Mouse (Mus musculus) cerebellum, adult 11 months (tissue): ENCODE measurements around the gene 3110082J24Rik.

Experiments
- DNase-seq: peaks from one replicate; pipeline ENCODE4 v3.0.0; 2022

The 3110082J24Rik gene

GRCm38 (mm10) chr5:30114761-30115140 lies 8.9 kb upstream of the 3110082J24Rik start:
- DNase-seq = no peak

GRCm38 (mm10) chr5:30113881-30114760 lies 8.2 kb upstream of the 3110082J24Rik start:
- DNase-seq = peak; percentile 32

GRCm38 (mm10) chr5:30112533-30113068 lies 6.7 kb upstream of the 3110082J24Rik start:
- DNase-seq = no peak

- no peak for DNase-seq
Measured at GRCm38 (mm10) chr5:30111771-30112170, 5.9 kb upstream of the 3110082J24Rik start.

- no peak for DNase-seq
Measured at GRCm38 (mm10) chr5:30111126-30111525, 5.2 kb upstream of the 3110082J24Rik start.

- no peak for DNase-seq
Measured at GRCm38 (mm10) chr5:30110371-30111060, 4.6 kb upstream of the 3110082J24Rik start.

DNA sequence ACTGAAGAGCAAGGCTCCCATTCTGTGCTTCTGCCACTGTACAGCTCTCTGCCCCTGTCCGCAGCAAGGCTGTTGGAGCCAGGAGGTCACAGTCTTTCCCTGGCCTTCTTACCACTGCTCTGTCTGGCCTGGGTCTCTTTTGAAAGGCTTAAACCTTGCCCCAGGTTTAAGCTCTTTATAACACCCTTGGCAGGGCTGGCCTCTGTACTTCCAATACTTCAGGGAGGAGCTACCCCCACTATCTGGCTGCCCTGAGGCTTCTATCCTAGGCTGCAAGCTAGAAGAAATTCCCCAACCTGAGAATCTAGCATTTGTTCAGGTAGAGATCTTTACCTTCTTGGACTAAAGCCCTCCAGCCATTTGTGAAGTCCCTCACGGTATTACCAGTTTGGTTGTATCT lies 4.0 kb upstream of the 3110082J24Rik start:
- no peak for DNase-seq

GRCm38 (mm10) chr5:30108233-30108632 lies 2.3 kb upstream of the 3110082J24Rik start:
- no peak for DNase-seq

DNA sequence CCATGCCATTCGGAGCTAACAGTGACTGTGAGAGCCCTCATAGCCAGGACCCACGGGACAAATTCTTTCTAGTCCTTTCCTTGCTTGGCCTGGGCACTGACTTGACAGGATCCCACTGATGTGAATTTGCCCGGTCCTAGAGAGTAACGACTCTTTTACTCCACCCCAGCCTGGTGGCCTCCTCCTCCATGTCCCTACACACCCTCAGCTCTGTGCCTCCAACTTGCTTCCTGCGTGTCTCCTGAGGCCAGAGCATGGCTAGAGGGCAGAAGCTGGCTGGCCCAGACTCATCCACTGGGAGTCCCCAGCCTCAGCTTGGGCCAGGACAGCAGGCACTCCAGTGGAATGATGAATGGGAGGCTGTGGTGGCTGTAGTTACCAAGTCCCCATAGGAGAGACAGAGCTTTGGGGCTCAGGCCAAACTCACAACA lies 1.7 kb upstream of the 3110082J24Rik start:
- no peak for DNase-seq

- no peak for DNase-seq
Measured at GRCm38 (mm10) chr5:30107186-30107585, 1.3 kb upstream of the 3110082J24Rik start.

GRCm38 (mm10) chr5:30106756-30107155 lies 870 bp upstream of the 3110082J24Rik start:
- no peak for DNase-seq

DNA sequence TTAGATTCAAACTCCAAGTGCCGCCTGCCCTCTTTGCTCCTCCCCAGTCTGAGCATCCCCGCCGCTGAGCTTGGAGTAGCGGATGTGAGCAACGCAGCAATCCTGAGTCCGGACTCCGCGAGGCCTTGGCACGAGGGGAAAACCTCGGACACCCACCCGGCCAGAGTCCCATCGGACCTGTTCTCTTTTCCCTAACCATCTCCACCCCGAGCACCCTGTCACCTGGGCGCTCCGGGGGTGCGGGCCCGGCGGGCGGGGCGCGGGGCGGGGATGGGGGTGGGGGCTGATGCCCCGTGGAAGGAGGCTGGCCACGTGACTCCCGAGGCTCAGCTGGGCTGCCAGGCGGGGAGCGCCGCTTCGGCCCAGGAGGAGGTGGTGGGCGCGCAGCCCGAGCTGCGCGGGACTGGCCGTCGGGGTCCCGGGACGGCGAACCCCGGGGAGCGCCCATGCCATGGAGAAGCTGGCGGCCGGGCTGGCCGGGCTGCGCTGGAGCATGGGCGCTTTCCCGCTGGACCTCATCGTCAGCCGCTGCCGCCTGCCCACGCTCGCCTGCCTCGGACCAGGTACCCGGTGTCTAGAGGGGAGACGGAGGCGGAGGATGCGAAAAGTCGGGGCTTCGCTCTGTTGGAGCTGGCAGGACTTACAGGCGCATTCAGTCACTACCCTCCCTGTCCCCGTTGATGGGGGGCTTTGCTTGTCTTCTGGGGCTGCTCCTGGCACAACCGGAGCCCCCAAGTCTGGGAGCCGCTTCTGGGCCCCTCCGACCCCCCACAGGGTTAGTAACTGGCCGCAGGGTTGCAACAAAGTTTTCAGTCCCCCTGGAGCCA lies 832 bp downstream of the 3110082J24Rik start, which contains the start of gene Garem2:
Gene Garem2 (plus strand): TSS at position 321 of the 827 bp plus-strand sequence.
- DNase-seq = no peak

- DNase-seq = no peak
Measured at GRCm38 (mm10) chr5:30104339-30104738, 1.5 kb downstream of the 3110082J24Rik start.

DNA sequence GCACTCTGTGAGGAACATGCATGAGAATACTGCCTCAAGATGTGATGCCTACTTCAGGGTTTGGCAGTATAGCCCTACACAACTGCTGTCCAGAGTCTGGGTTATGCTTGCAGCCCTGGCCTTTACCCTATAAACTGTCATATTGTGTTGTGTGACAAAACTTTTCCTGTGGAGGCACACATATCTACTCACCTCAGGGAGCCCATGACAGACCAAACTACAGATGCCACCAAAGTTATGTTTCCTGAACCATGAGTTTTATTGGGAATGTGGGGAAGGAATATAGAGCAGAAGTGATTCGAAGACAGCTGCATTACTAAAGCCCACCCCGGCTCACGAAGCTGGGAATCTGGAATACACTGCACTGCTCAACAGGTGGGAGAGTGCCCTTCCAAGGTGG lies 2.5 kb downstream of the 3110082J24Rik start:
- DNase-seq = no peak

GRCm38 (mm10) chr5:30098260-30098659 lies 7.6 kb downstream of the 3110082J24Rik start:
- no peak for DNase-seq

DNA sequence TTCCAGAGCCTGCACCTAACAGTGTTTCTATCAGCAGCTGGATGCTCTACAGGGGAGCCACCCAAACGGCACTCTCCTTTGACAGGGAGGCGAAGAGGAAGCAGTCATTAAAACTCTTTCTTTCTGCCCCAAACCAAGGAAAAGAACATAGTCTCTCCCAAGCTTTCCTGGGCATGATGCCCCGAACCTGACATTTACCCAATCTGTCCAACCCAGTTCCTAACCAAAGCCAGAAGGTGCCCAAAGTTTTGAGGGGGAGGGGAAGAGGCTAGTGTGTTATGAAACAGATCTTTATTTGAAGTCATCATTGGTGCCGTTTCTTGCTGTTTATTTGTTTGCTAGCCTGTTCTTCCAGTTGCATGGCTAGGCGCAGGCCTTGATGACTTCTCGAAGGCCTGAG lies 10.2 kb downstream of the 3110082J24Rik start:
- no peak for DNase-seq

GRCm38 (mm10) chr5:30094399-30094798 lies 11.5 kb downstream of the 3110082J24Rik start:
- DNase-seq = no peak

DNA sequence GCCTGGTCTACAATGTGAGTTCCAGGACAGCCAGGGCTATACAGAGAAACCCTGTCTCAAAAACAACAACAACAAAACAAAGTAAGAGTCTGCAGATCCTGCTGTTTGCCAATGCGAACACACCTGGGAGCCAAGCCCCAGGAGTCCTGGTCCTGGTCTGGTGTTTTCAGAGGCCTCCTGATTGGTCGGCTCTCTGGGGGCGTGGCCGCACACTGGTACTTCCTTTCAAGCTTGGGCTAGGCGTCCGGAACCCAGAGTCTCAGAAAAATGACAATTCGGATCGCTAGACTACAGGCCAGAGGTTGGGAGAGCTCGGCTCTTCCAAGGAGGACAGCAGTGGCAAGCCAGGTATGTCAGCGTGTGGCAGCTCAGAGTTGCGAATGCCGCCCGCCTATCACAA lies 13.2 kb downstream of the 3110082J24Rik start:
- DNase-seq = no peak

GRCm38 (mm10) chr5:30072825-30073821 lies 32.8 kb downstream of the 3110082J24Rik start, which contains the start of gene Tyms:
Gene Tyms (minus strand): TSS chr5:30073617.
- peak; percentile 52 for DNase-seq

- no peak for DNase-seq
Measured at GRCm38 (mm10) chr5:30072377-30072776, 33.5 kb downstream of the 3110082J24Rik start.

GRCm38 (mm10) chr5:30071677-30072076 lies 34.2 kb downstream of the 3110082J24Rik start:
- DNase-seq = no peak
